Mouse (Mus musculus) hindbrain, postnatal 0 days (tissue): ENCODE results near the gene Mipep. TPM values are rescaled to one million over a fixed set of nuclear protein-coding genes. Genes with fewer than 3 reads are reported as not detected.

Experiments
- ATAC-seq: fragments of 200-750 bp; cut with Nextera tagmentation; 2 replicates; pipeline ENCODE4 v1.8.0; 2017; ENCODE audit warnings: mild to moderate bottlenecking, moderate TSS enrichment, moderate library complexity
- DNase-seq: peaks from one replicate; pipeline ENCODE4 v3.0.0-alpha.2; 2015; ENCODE audit warnings: low spot score
- H3K27ac ChIP-seq: fragments of 300-500 bp; sonication (generic); 2 replicates; pipeline ENCODE4 v1.5.1; 2014; ENCODE audit warnings: mild to moderate bottlenecking
- H3K27me3 ChIP-seq: fragments of 300-500 bp; sonication (generic); 2 replicates; pipeline ENCODE4 v1.6.1; 2014; ENCODE audit warnings: low read length, mixed read lengths; ENCODE audit not compliant: insufficient read depth
- H3K36me3 ChIP-seq: fragments of 300-500 bp; sonication (generic); 2 replicates; pipeline ENCODE4 v1.6.1; 2014; ENCODE audit warnings: low read length, mixed read lengths; ENCODE audit not compliant: insufficient read depth
- H3K4me1 ChIP-seq: fragments of 300-500 bp; sonication (generic); 2 replicates; pipeline ENCODE4 v1.6.1; 2014; ENCODE audit warnings: antibody characterized with exemption, low read length, mixed read lengths; ENCODE audit not compliant: insufficient read depth
- H3K4me2 ChIP-seq: fragments of 300-500 bp; sonication (generic); 2 replicates; pipeline ENCODE4 v1.6.1; 2014; ENCODE audit warnings: low read depth, mild to moderate bottlenecking, low read length, moderate library complexity, mixed read lengths
- H3K4me3 ChIP-seq: fragments of 300-500 bp; sonication (generic); 2 replicates; pipeline ENCODE4 v1.5.1; 2014; ENCODE audit warnings: low read length
- H3K9ac ChIP-seq: fragments of 300-500 bp; sonication (generic); replicated peaks from 2 replicates; pipeline ENCODE4 v1.6.1; 2014; ENCODE audit warnings: mild to moderate bottlenecking, low read length, moderate library complexity, mixed read lengths
- H3K9me3 ChIP-seq: fragments of 300-500 bp; sonication (generic); 2 replicates; pipeline ENCODE4 v1.6.1; 2016; ENCODE audit warnings: low read length, mixed read lengths
- CTCF ChIP-seq: IDR thresholded peaks from 2 replicates; pipeline ENCODE4 v1.5.1; 2016; ENCODE audit warnings: antibody characterized with exemption, control low read depth, low read depth
- WGBS: fragments of 180-500 bp; shearing (Covaris S2); extraction: QIAGEN DNeasy Blood & Tissue Kit; methylation state at CpG from one replicate; pipeline ENCODE4 v1.1.7; 2014; 5-methylcytosine and 5-hydroxymethylcytosine counted together
- polyA plus RNA-seq: library from polyadenylated mRNA; unstranded; fragments of >200 nt; fragmentation: Nextera tagmentation; extraction: Ambion mirVana; gene quantifications from 2 replicates; pipeline ENCODE4 v1.2.1, GENCODE M21; 2015
- total RNA-seq: library from RNA; depleted of rRNA; stranded (reverse); fragments of >200 nt; gene quantifications from 2 replicates; pipeline ENCODE4 v1.2.3, GENCODE M21; 2014

Gene Mipep
- total and polyA plus RNA-seq, 2 experiments from 2014 or later: 17.5 to 31.7 TPM

- no peak for ATAC-seq
- Histone ChIP-seq H3K9ac (no peak overlapping the region), H3K27me3 (no peaks in the 10 kb centered on the region), H3K9me3 (no peaks in the 10 kb centered on the region), H3K4me3 (no peak overlapping the region), H3K27ac (no peak overlapping the region), H3K4me2 (no peak overlapping the region), H3K36me3 (no peaks in the 10 kb centered on the region), H3K4me1 (no peaks in the 10 kb centered on the region)
- TF ChIP-seq CTCF: no peak
- no peak for DNase-seq
- 80% methylated on average over 5 of the region's 5 CpGs for WGBS
Observed at GRCm38 (mm10) chr14:60898086-60898667, 113.8 kb downstream of the Mipep start.

GRCm38 (mm10) chr14:60904501-60904900 is 120.1 kb downstream of the Mipep start:
- 65% methylated on average over 4 of the region's 4 CpGs for WGBS
- Histone ChIP-seq H3K36me3 (no peaks in the 10 kb centered on the region), H3K4me2 (no peak overlapping the region), H3K9me3 (no peaks in the 10 kb centered on the region), H3K27me3 (no peaks in the 10 kb centered on the region), H3K4me1 (no peaks in the 10 kb centered on the region), H3K9ac (no peak overlapping the region), H3K27ac (no peak overlapping the region), H3K4me3 (no peak overlapping the region)
- ATAC-seq: peak; percentile 40; the same call in 1 of the 2 replicates
- TF ChIP-seq CTCF: no peak
- no peak for DNase-seq

GRCm38 (mm10) chr14:60906421-60907374 is 122.3 kb downstream of the Mipep start:
- DNase-seq (peak; percentile 74), ATAC-seq (0 out of 2 replicates have a peak, but pooled peaks have one; percentile 38)
- Histone ChIP-seq H3K9ac (no peak overlapping the region), H3K36me3 (no peaks in the 10 kb centered on the region), H3K9me3 (no peaks in the 10 kb centered on the region), H3K4me2 (no peak overlapping the region), H3K4me1 (no peaks in the 10 kb centered on the region), H3K27ac (no peak overlapping the region), H3K27me3 (no peaks in the 10 kb centered on the region), H3K4me3 (no peak overlapping the region)
- no peak for TF ChIP-seq CTCF
- WGBS: 66% methylated on average over 10 of the region's 10 CpGs

- Histone ChIP-seq H3K4me2 (no peak overlapping the region), H3K27ac (no peak overlapping the region), H3K36me3 (no peaks in the 10 kb centered on the region), H3K9ac (no peak overlapping the region), H3K9me3 (no peaks in the 10 kb centered on the region), H3K4me1 (no peaks in the 10 kb centered on the region), H3K27me3 (no peaks in the 10 kb centered on the region), H3K4me3 (no peak overlapping the region)
- TF ChIP-seq CTCF: no peak
- 85% methylated on average over 4 of the region's 4 CpGs for WGBS
- DNase-seq (no peak), ATAC-seq (no peak)
Observed at GRCm38 (mm10) chr14:60909351-60909750, 125.0 kb downstream of the Mipep start.

- Histone ChIP-seq H3K4me3 (no peak overlapping the region), H3K9ac (no peak overlapping the region), H3K4me1 (no peaks in the 10 kb centered on the region), H3K9me3 (no peaks in the 10 kb centered on the region), H3K27me3 (no peaks in the 10 kb centered on the region), H3K36me3 (no peaks in the 10 kb centered on the region), H3K4me2 (no peak overlapping the region), H3K27ac (no peak overlapping the region)
- 93% methylated on average over 12 of the region's 12 CpGs for WGBS
- TF ChIP-seq CTCF: no peak
- DNase-seq (no peak), ATAC-seq (no peak)
Observed at GRCm38 (mm10) chr14:60910506-60911444, 126.4 kb downstream of the Mipep start.

- WGBS: 14% methylated on average over 8 of the region's 8 CpGs
- Histone ChIP-seq H3K27ac (no peak overlapping the region), H3K9me3 (no peaks in the 10 kb centered on the region), H3K4me2 (no peak overlapping the region), H3K27me3 (no peaks in the 10 kb centered on the region), H3K4me1 (no peaks in the 10 kb centered on the region), H3K4me3 (no peak overlapping the region), H3K9ac (no peak overlapping the region), H3K36me3 (no peaks in the 10 kb centered on the region)
- no peak for TF ChIP-seq CTCF
- DNase-seq (peak; percentile 9), ATAC-seq (no peak)
Observed at GRCm38 (mm10) chr14:60912981-60913468, 128.7 kb downstream of the Mipep start.
